Mouse (Mus musculus): ENCODE measurements at regions not wholly inside any gene's neighbourhood (a gene's known extent, or its start where the extent isn't known, plus 50 kb on each side); places are given as distances from the start of the nearest gene placed in this dataset.

- ATAC-seq (ENCODE audit: insufficient read depth, low FRiP score): no peak
- H3K36me3 ChIP-seq (ENCODE audit: control insufficient read depth, insufficient read depth, low read length): no peaks in the 10 kb centered on the region
- H3K27ac ChIP-seq (ENCODE audit: low read length): no peak overlapping the region
- no peaks in the 10 kb centered on the region for H3K27me3 ChIP-seq (ENCODE audit: control insufficient read depth, insufficient read depth, low read length)
- no peak overlapping the region for H3K4me2 ChIP-seq (ENCODE audit: low read depth, low read length)
- H3K9ac ChIP-seq (ENCODE audit: low read length): no peak overlapping the region
- no peaks in the 10 kb centered on the region for H3K4me1 ChIP-seq (ENCODE audit: control insufficient read depth, insufficient read depth, low read length)
- 87% methylated on average over 3 of the region's 3 CpGs for WGBS
- H3K9me3 ChIP-seq (replicated peaks; ENCODE audit: control insufficient read depth, low read length): no peaks in the 10 kb centered on the region
- H3K4me3 ChIP-seq (replicated peaks; ENCODE audit: low read length): no peak overlapping the region
These were observed 430.1 kb downstream of the Mdfic start for GRCm38 (mm10) chr6:16150535-16150934.

DNA sequence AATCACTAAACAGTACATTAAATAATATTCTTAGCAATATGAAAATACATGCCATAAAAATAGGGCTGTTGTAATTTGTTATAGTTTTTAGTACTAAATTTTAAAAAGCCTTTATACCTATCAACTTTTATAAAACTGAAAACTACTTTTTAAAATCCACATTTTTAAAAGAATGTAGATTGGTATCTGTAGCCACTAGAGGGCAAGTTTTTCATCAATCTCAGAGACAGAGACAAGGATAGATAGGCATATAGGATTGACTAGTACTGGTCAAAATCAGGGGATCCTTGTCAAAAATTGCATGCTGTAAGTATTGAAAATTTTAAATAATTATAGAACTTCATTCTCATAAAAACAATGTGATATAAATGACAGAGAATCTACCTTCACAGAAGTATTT lies 431.0 kb downstream of the Mdfic start:
- no peaks in the 10 kb centered on the region for H3K27me3 ChIP-seq (ENCODE audit: control insufficient read depth, insufficient read depth, low read length)
- H3K4me3 ChIP-seq (replicated peaks; ENCODE audit: low read length): no peak overlapping the region
- ATAC-seq (ENCODE audit: insufficient read depth, low FRiP score): no peak

DNA sequence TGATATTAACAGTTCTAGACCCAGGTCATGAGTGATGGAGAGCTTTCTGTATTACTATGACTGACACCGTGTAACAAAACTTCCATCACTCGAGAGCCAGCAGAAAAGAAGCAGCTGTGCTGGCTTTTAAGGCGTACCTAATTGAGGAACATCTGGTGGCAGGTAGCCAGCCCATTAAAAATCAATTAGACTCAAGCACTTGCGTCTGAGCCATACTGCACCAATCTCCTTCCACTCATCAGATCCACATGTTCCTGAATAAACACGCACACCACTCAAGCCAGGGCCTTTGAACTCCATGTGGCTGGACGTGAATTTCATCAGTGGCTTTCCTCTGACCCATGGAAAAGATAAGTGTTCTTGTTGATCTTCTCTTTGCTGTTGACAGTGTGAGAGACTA lies 432.2 kb downstream of the Mdfic start:
- Histone ChIP-seq H3K4me1 (ENCODE audit: control insufficient read depth, insufficient read depth, low read length) (no peaks in the 10 kb centered on the region), H3K36me3 (ENCODE audit: control insufficient read depth, insufficient read depth, low read length) (no peaks in the 10 kb centered on the region), H3K27me3 (ENCODE audit: control insufficient read depth, insufficient read depth, low read length) (no peaks in the 10 kb centered on the region), H3K4me2 (ENCODE audit: low read depth, low read length) (no peak overlapping the region), H3K9me3 (replicated peaks; ENCODE audit: control insufficient read depth, low read length) (no peaks in the 10 kb centered on the region), H3K4me3 (replicated peaks; ENCODE audit: low read length) (no peak overlapping the region), H3K9ac (ENCODE audit: low read length) (no peak overlapping the region), H3K27ac (ENCODE audit: low read length) (no peak overlapping the region)
- ATAC-seq (ENCODE audit: insufficient read depth, low FRiP score): no peak
- 55% methylated on average over 6 of the region's 6 CpGs for WGBS

More for the DNA sequence above, 431.0 kb downstream of the Mdfic start:
- H3K9me3 ChIP-seq (replicated peaks; ENCODE audit: control insufficient read depth, low read length): no peaks in the 10 kb centered on the region
- H3K9ac ChIP-seq (ENCODE audit: low read length): no peak overlapping the region
- H3K36me3 ChIP-seq (ENCODE audit: control insufficient read depth, insufficient read depth, low read length): no peaks in the 10 kb centered on the region
- H3K27ac ChIP-seq (ENCODE audit: low read length): no peak overlapping the region
- no peaks in the 10 kb centered on the region for H3K4me1 ChIP-seq (ENCODE audit: control insufficient read depth, insufficient read depth, low read length)
- H3K4me2 ChIP-seq (ENCODE audit: low read depth, low read length): no peak overlapping the region

- Histone ChIP-seq H3K27me3 (ENCODE audit: control insufficient read depth, insufficient read depth, low read length) (no peaks in the 10 kb centered on the region), H3K36me3 (ENCODE audit: control insufficient read depth, insufficient read depth, low read length) (no peaks in the 10 kb centered on the region), H3K4me1 (ENCODE audit: control insufficient read depth, insufficient read depth, low read length) (no peaks in the 10 kb centered on the region), H3K9ac (ENCODE audit: low read length) (no peak overlapping the region), H3K9me3 (replicated peaks; ENCODE audit: control insufficient read depth, low read length) (no peaks in the 10 kb centered on the region), H3K27ac (ENCODE audit: low read length) (no peak overlapping the region), H3K4me2 (ENCODE audit: low read depth, low read length) (no peak overlapping the region), H3K4me3 (replicated peaks; ENCODE audit: low read length) (no peak overlapping the region)
- no peak for ATAC-seq (ENCODE audit: insufficient read depth, low FRiP score)
- 82% methylated on average over 2 of the region's 2 CpGs for WGBS
These were observed 444.6 kb downstream of the Mdfic start for GRCm38 (mm10) chr6:16165012-16165411.

DNA sequence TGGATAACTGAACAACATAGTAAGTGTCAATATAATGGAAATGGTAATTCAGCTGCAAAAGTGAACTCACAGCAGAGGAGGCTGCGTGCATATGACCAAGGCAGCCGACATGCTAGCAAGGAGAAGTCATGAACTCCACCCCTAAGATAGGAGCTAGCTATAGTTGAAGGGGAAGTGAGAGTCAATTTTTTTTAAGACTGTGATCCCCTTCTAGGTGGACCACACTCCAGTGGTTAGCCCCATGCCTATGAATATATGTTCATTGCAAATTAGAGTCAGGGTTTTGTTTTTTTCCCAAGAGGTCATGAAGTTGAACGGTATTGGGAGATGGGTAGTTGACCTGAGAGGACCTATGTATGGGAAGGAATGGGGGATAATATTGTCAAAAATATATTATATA lies 451.4 kb downstream of the Mdfic start:
- no peaks in the 10 kb centered on the region for H3K9me3 ChIP-seq (replicated peaks; ENCODE audit: control insufficient read depth, low read length)
- 91% methylated on average over 3 of the region's 3 CpGs for whole genome bisulfite sequencing
- no peak for ATAC-seq (ENCODE audit: insufficient read depth, low FRiP score)

GRCm38 (mm10) chr6:16177313-16177712 lies 456.9 kb downstream of the Mdfic start:
- H3K36me3 ChIP-seq (ENCODE audit: control insufficient read depth, insufficient read depth, low read length): no peaks in the 10 kb centered on the region
- H3K4me3 ChIP-seq (replicated peaks; ENCODE audit: low read length): no peak overlapping the region
- H3K27me3 ChIP-seq (ENCODE audit: control insufficient read depth, insufficient read depth, low read length): no peaks in the 10 kb centered on the region
- no peak overlapping the region for H3K9ac ChIP-seq (ENCODE audit: low read length)
- 40% methylated on average over 5 of the region's 5 CpGs for WGBS
- no peak overlapping the region for H3K27ac ChIP-seq (ENCODE audit: low read length)
- no peaks in the 10 kb centered on the region for H3K4me1 ChIP-seq (ENCODE audit: control insufficient read depth, insufficient read depth, low read length)
- no peak overlapping the region for H3K4me2 ChIP-seq (ENCODE audit: low read depth, low read length)
- no peaks in the 10 kb centered on the region for H3K9me3 ChIP-seq (replicated peaks; ENCODE audit: control insufficient read depth, low read length)
- ATAC-seq (ENCODE audit: insufficient read depth, low FRiP score): no peak

More for the DNA sequence above, 451.4 kb downstream of the Mdfic start:
- Histone ChIP-seq H3K27me3 (ENCODE audit: control insufficient read depth, insufficient read depth, low read length) (no peaks in the 10 kb centered on the region), H3K4me2 (ENCODE audit: low read depth, low read length) (no peak overlapping the region), H3K4me1 (ENCODE audit: control insufficient read depth, insufficient read depth, low read length) (no peaks in the 10 kb centered on the region), H3K27ac (ENCODE audit: low read length) (no peak overlapping the region), H3K9ac (ENCODE audit: low read length) (no peak overlapping the region), H3K36me3 (ENCODE audit: control insufficient read depth, insufficient read depth, low read length) (no peaks in the 10 kb centered on the region), H3K4me3 (replicated peaks; ENCODE audit: low read length) (no peak overlapping the region)

DNA sequence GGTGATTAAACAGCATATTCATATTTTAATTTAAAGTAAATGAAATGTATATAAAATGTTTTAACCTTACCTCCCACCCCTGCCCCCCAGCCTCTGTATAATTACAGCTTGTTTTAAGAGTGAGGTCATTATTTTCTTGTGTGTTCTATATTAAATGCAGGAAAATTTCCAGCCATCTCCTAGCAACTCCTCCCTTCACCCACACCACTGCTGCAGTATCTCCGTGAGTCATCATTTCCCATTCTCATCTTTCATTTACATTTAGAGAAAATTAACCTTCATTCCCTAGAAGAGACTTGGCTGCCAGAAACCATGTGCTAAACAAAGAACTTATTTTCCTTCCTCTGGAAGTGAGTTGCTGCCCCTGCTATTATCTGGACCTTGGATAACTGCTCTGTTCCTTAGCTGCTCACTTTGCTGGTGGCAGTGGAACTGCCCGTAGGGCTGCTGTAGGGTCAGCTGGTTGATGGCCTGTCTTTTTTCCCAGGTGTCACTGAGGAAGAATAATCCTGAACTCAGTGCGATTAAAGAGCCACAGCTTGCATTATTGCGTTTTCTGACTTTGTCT lies 467.6 kb downstream of the Mdfic start:
- no peak overlapping the region for H3K9ac ChIP-seq (ENCODE audit: low read length)
- H3K4me2 ChIP-seq (ENCODE audit: low read depth, low read length): no peak overlapping the region
- H3K27ac ChIP-seq (ENCODE audit: low read length): peak overlapping the region; percentile 42; the same call in 1 of the 2 replicates
- 50% methylated on average over 4 of the region's 4 CpGs for WGBS
- H3K9me3 ChIP-seq (replicated peaks; ENCODE audit: control insufficient read depth, low read length): no peaks in the 10 kb centered on the region
- no peak; the same call in 1 of the 2 replicates for ATAC-seq (ENCODE audit: insufficient read depth, low FRiP score)
- H3K36me3 ChIP-seq (ENCODE audit: control insufficient read depth, insufficient read depth, low read length): no peaks in the 10 kb centered on the region
- H3K4me1 ChIP-seq (ENCODE audit: control insufficient read depth, insufficient read depth, low read length): peaks cover 4% of the 10 kb centered on the region
- H3K27me3 ChIP-seq (ENCODE audit: control insufficient read depth, insufficient read depth, low read length): no peaks in the 10 kb centered on the region
- H3K4me3 ChIP-seq (replicated peaks; ENCODE audit: low read length): no peak overlapping the region

- H3K27ac ChIP-seq (ENCODE audit: low read length): no peak overlapping the region
- WGBS: 53% methylated on average over 5 of the region's 5 CpGs
- no peaks in the 10 kb centered on the region for H3K36me3 ChIP-seq (ENCODE audit: control insufficient read depth, insufficient read depth, low read length)
- no peak overlapping the region for H3K9ac ChIP-seq (ENCODE audit: low read length)
- H3K27me3 ChIP-seq (ENCODE audit: control insufficient read depth, insufficient read depth, low read length): no peaks in the 10 kb centered on the region
- no peak overlapping the region for H3K4me2 ChIP-seq (ENCODE audit: low read depth, low read length)
- no peak for ATAC-seq (ENCODE audit: insufficient read depth, low FRiP score)
- H3K4me1 ChIP-seq (ENCODE audit: control insufficient read depth, insufficient read depth, low read length): no peaks in the 10 kb centered on the region
- no peaks in the 10 kb centered on the region for H3K9me3 ChIP-seq (replicated peaks; ENCODE audit: control insufficient read depth, low read length)
- no peak overlapping the region for H3K4me3 ChIP-seq (replicated peaks; ENCODE audit: low read length)
These were observed 492.5 kb downstream of the Mdfic start for GRCm38 (mm10) chr6:16212975-16213374.

GRCm38 (mm10) chr6:16213635-16214034 lies 493.2 kb downstream of the Mdfic start:
- no peak for ATAC-seq (ENCODE audit: insufficient read depth, low FRiP score)

More at GRCm38 (mm10) chr6:16213635-16214034, 493.2 kb downstream of the Mdfic start:
- H3K4me1 ChIP-seq (ENCODE audit: control insufficient read depth, insufficient read depth, low read length): no peaks in the 10 kb centered on the region
- no peaks in the 10 kb centered on the region for H3K36me3 ChIP-seq (ENCODE audit: control insufficient read depth, insufficient read depth, low read length)
- no peak overlapping the region for H3K9ac ChIP-seq (ENCODE audit: low read length)
- H3K4me3 ChIP-seq (replicated peaks; ENCODE audit: low read length): no peak overlapping the region
- WGBS: 68% methylated on average over 4 of the region's 4 CpGs
- H3K9me3 ChIP-seq (replicated peaks; ENCODE audit: control insufficient read depth, low read length): no peaks in the 10 kb centered on the region
- H3K27ac ChIP-seq (ENCODE audit: low read length): no peak overlapping the region
- no peak overlapping the region for H3K4me2 ChIP-seq (ENCODE audit: low read depth, low read length)
- H3K27me3 ChIP-seq (ENCODE audit: control insufficient read depth, insufficient read depth, low read length): no peaks in the 10 kb centered on the region

Data from stomach, embryonic 16.5 days (tissue).